Mouse (Mus musculus): Measurements from ENCODE around the gene Klhl33. TPM values are rescaled to one million over a fixed set of nuclear protein-coding genes. Genes with fewer than 3 reads are reported as not detected.
A peak's percentile ranks its signal among the peaks of the same experiment; 100 is the strongest.
"Not testable (repeated sequence)": the region's sequence is repeated elsewhere in the genome, so short reads cannot be mapped to it uniquely, and the experiment has no call there.

Klhl33 gene
- polyA plus RNA-seq, 1 experiment = 2.1 TPM

DNA sequence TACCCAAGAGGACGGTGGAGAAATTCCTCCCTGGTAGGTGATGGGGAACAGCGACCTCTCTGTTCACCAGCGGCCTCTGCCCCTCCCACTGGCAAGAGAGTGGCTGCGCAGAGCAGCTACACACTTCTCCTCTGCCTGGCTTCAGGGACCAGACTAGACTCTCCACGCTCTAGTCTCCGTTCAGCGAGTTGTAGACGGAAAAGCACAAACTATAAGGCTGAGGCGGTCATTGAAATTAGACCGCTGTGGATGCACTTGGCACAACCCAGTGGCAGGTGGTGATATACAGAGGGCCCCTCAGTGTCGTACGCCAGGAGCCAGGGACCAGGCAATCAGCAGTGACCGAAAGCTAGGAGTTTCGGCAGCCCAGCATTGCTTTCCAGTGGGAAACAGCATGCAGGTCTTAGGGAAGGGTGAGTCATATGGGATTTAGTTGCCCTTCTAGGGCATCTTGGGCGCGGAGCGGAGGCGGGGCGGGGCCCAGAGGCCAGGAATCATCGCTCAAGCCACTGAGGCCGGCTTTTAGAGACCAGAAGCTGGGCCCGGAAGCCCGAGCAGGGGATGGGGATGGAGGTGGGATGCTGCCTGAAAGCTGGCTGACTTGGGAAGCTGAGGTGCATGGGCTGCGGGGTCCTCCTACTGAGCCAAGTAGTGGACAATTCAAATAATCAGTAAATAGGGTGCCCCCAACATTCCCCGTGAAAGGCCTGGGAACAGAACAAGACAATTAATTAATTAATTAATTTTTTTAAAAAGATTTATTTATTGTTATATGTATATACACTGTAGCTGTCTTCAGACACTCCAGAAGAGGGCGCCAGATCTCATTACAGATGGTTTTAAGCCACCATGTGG is 6.9 kb upstream of the Klhl33 start:
- DNase-seq (ENCODE audit: low read depth) = no peak

DNA sequence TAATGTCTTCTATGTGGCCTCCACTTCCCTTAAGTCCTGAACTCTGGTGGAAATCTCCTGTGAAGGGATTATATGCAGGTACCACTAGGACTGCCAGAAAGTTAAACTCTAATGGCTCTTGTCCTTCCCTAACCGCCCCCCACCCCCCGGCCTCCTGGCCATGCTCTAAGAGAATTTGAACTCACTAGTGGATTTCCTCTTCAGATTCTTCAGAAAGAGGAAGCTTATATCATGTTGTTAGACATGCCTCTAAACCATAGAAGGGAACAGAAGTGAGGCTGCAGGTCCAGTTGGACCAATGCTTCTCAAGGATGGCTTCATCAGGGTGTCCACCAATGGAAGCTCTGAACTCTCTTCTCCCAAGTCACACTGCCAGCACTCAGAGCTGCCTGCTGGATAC is 685 bp upstream of the Klhl33 start:
- not testable (repeated sequence) for DNase-seq (ENCODE audit: low read depth)

- DNase-seq (ENCODE audit: low read depth) = no peak
These were observed 447 bp downstream of the Klhl33 start for GRCm38 (mm10) chr14:50896747-50897373.

- DNase-seq (ENCODE audit: low read depth) = peak; percentile 58
These were observed 1.1 kb downstream of the Klhl33 start for GRCm38 (mm10) chr14:50895985-50896746.

DNA sequence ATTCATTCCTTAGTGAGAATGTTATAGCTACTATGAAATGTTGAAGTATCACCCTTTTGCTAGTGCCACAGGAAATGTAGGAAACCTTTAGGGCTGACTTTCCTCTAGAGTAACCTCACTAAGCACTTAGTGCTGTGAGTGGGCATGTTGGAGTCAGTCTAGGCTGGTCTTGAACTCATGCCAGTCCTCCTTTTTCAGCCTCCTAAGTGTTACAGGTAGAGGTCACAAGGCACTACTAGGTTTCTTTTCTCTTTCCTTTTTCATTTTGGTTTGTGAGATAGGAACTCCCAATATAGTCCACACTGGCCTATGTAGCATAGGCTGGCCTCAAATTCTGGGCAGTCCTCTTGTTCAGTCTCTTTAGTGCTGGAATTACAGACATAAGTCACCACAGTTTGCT is 1.9 kb downstream of the Klhl33 start:
- DNase-seq (ENCODE audit: low read depth) = no peak

DNA sequence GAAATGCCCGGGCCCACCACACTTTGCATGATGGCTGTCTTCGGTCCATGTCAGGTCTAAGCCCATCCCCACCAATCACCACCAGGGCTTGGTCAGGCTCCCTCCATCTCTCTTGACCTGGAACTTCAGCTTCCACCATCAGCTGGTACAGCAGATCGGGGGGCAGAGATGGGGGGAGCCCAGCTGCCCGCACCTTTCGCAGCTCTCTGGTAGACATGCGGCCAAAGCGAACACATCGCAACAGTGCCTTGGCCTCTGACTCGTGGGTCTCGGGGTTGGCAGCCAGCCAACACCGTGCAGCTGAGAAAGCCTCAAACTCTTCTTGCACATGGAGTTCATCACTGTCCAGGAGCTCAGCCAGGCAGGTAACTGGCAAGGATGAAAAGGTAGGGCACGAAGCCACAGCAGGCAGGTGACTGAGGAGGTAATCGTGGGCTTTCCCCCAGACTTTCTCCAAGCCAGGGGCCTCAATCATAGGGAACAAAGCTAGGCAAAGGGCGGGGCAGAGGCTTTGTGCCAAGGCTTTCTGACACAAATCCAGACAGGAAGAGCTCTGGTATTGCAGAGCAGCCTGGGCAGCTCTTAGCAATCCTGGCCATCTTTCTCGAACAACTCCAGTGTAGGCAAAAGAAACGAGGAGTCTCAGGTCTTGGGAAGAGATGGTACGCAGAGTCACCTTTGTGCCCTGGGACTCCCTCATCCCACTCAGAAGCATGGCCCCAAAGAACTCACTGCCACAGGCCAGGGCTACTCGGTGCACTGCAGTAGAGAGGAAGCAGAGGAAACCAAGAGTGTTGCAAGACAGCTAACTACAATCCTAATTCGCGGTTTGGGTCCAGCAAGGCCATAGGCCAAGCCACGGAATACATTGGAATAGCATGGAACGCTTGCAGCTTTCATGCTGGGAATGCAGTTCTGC is 4.5 kb downstream of the Klhl33 start:
- no peak for DNase-seq (ENCODE audit: low read depth)

DNA sequence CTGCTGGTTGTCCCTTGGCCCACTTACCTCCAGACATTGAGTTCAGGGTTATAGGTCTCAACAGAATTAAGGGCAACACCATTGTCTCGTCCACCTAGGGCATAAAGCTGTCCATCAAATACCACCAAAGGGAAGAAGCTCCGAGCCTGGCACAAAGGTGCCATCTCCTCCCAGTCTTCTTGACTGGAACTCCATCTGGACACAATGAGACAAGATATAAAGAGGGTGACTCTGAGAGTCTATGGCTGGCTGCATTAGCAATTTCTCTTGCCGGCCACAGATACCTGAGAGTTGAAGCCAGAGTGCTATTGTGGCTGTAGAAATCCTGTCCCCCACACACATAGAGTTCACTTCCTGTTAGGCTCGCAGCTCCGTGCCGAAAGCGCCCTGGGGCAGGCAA is 5.2 kb downstream of the Klhl33 start:
- DNase-seq (ENCODE audit: low read depth) = no peak

GRCm38 (mm10) chr14:50891621-50892020 is 5.7 kb downstream of the Klhl33 start:
- no peak for DNase-seq (ENCODE audit: low read depth)

- no peak for DNase-seq (ENCODE audit: low read depth)
These were observed 20.9 kb downstream of the Klhl33 start for GRCm38 (mm10) chr14:50876236-50876950.

DNA sequence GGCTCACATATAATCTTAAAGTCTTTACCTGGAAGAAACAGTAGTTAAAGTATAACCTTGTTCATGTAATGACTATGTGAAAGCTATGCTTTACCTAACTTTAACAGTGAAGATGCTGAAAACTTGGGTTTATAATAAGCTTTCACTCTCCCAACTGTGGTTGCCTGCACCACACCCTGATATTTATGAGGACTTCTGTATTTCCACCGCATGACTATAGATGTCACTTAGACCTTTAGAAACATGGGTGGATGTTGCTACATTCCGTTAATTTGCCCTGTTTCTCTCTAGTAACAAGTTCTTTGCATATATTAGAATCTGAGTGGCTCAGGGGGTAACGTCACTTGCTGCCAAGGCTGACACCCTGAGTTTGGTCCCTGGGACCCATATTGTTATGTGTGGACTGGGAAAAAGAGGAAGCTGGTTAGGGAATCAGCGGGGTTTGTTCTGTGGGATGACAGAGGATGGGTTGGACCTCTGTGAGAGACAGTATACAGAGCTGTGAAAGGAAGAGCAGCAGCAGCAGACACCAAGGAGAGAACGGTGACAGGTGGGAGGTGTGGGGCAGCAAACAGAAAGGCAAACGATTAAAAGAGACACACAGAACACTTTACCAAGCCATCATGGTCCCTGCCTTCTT is 21.6 kb downstream of the Klhl33 start:
- no peak for DNase-seq (ENCODE audit: low read depth)

DNA sequence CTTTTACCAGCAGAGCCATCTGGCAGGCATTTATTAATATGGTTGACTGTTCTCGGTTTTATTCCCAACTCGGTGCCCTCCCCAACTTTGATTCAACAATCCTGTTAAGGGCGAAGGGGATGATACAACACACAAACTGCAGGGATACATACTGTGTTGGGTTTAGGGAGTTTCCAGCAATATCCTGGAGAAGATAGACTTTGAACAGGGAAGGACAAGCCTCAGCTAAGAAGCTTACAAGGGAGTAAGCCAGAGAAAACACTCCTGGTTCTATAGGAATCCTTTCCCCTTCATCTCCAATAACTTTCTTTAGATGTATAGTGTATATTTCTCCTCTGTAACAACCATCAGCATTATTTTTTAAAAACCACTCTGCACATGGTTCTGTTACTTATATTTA is 22.1 kb downstream of the Klhl33 start:
- DNase-seq (ENCODE audit: low read depth) = no peak

DNA sequence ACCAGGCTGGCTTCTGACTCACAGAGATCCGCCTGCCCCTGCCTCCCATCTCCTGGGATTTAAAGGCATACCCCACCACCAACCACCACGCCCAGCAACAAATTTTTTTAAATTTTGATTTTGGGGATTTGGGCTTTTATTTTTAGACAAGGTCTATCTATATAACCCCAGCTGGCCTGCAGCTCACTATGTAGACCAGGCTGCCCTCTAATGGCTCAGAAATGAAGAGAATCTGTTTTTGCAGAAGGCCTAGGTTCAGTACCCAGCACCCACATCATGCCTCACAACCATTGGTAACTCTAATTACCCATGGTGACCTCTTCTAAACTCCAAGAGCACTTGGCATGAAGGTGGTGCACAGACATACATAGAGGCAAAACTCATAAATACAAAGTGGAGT is 26.0 kb downstream of the Klhl33 start:
- no peak for DNase-seq (ENCODE audit: low read depth)

- DNase-seq (ENCODE audit: low read depth) = no peak
These were observed 26.5 kb downstream of the Klhl33 start for GRCm38 (mm10) chr14:50870805-50871143.

GRCm38 (mm10) chr14:50869889-50870804 is 27.2 kb downstream of the Klhl33 start, which contains the start of gene Tep1:
Tep1 (minus strand) TSS chr14:50870560.
- DNase-seq (ENCODE audit: low read depth) = no peak

DNA sequence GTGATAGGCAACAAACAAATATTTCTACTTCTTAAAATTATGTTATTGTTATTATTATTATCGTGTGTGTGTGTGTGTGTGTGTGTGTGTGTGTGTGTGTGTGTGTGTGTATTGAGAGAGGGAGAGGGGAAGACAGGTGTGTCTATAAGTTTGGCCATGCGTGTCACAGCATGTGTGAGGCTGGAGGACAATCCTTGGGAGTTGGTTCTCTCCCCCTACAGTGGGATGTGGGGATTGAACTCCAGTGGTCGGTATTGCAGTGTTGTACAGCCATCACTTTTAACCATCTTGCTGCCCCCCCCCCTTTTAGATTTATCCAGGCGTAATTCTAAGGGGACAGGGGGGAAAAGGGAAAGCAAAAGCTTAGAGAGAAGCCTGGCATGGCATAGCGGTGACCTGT is 28.7 kb downstream of the Klhl33 start:
- DNase-seq (ENCODE audit: low read depth) = no peak

- no peak for DNase-seq (ENCODE audit: low read depth)
These were observed 29.1 kb downstream of the Klhl33 start for GRCm38 (mm10) chr14:50868211-50868610.

- DNase-seq (ENCODE audit: low read depth) = no peak
These were observed 30.3 kb downstream of the Klhl33 start for GRCm38 (mm10) chr14:50866966-50867365.

DNA sequence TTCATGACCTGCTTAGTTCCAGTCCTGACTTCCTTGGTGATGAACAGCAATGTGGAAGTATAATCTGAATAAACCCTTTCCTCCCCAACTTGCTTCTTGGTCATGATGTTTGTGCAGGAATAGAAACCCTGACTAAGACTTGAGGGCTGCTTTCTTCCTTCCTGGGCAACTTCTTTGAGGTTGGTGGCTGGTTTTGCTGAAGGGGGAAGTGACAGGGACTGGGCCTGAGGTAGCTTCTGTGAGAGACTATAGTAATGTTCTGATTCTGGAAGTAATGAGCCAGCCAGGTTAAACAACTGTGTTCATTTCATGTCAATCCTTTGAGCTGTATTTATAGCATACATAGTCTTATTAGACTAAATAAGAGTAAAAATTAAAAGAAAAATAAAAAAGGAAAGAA is 32.3 kb downstream of the Klhl33 start:
- not testable (repeated sequence) for DNase-seq (ENCODE audit: low read depth)

GRCm38 (mm10) chr14:50862641-50863040 is 34.7 kb downstream of the Klhl33 start:
- DNase-seq (ENCODE audit: low read depth) = no peak
